In genomic region chr1:103645285-103645684, GRCm38 (mm10) we compare ENCODE assay signal across 21 mouse cellular contexts.
DNase-seq lines count a peak whose midpoint lies in the region; ATAC-seq lines count a peak whose summit lies in the region.
"Had no signal": no experiment of that assay in that cellular context is flagged by ENCODE, and none has a peak within 500 bp of the region (broad histone marks: within the 10 kb centered on the region; RNA-seq: fewer than 3 reads in every experiment).

No protein-coding gene starts in this region.

- no peak overlapping the region for H3K27ac ChIP-seq in embryonic facial prominence, embryonic 14.5 days (replicated peaks; ENCODE audit: low read depth, low read length)
- no peak overlapping the region for H3K27ac ChIP-seq in embryonic facial prominence, embryonic 10.5 days (replicated peaks)
- no peak overlapping the region for H3K27ac ChIP-seq in midbrain, embryonic 11.5 days (ENCODE audit: low read depth, low read length)
- H3K27ac ChIP-seq in midbrain, embryonic 14.5 days (replicated peaks; ENCODE audit: low read depth, low read length), result no peak overlapping the region
- no peak overlapping the region for H3K27ac ChIP-seq in midbrain, embryonic 12.5 days (replicated peaks)
- H3K27ac ChIP-seq in midbrain, embryonic 13.5 days, result no peak overlapping the region

- 74% methylated on average over 1 of the region's 1 CpGs for WGBS in embryonic facial prominence, embryonic 14.5 days
- 95% methylated on average over 1 of the region's 1 CpGs for whole genome bisulfite sequencing in embryonic facial prominence, embryonic 10.5 days
- 86% methylated on average over 1 of the region's 1 CpGs for WGBS in midbrain, embryonic 11.5 days
- WGBS in midbrain, embryonic 14.5 days, result 50% methylated on average over 1 of the region's 1 CpGs
- 62% methylated on average over 1 of the region's 1 CpGs for WGBS in midbrain, embryonic 12.5 days
- WGBS in midbrain, embryonic 13.5 days, result 76% methylated on average over 1 of the region's 1 CpGs

- H3K9ac ChIP-seq in embryonic facial prominence, embryonic 14.5 days (ENCODE audit: low read depth, low read length), result no peak overlapping the region
- no peak overlapping the region for H3K9ac ChIP-seq in midbrain, embryonic 11.5 days (ENCODE audit: low read length)
- no peak overlapping the region for H3K9ac ChIP-seq in midbrain, embryonic 14.5 days (replicated peaks; ENCODE audit: low read length)
- H3K9ac ChIP-seq in midbrain, embryonic 12.5 days (replicated peaks), result no peak overlapping the region
- no peak overlapping the region for H3K9ac ChIP-seq in midbrain, embryonic 13.5 days (replicated peaks)

- H3K9me3 ChIP-seq in embryonic facial prominence, embryonic 14.5 days (ENCODE audit: control insufficient read depth, low read length), result no peaks in the 10 kb centered on the region
- H3K9me3 ChIP-seq in embryonic facial prominence, embryonic 10.5 days, result no peaks in the 10 kb centered on the region
- no peaks in the 10 kb centered on the region for H3K9me3 ChIP-seq in midbrain, embryonic 11.5 days (ENCODE audit: control insufficient read depth, low read length)
- no peaks in the 10 kb centered on the region for H3K9me3 ChIP-seq in midbrain, embryonic 14.5 days (ENCODE audit: control insufficient read depth, low read length)
- H3K9me3 ChIP-seq in midbrain, embryonic 12.5 days, result no peaks in the 10 kb centered on the region
- no peaks in the 10 kb centered on the region for H3K9me3 ChIP-seq in midbrain, embryonic 13.5 days

- no peaks in the 10 kb centered on the region for H3K36me3 ChIP-seq in embryonic facial prominence, embryonic 14.5 days (ENCODE audit: control insufficient read depth, insufficient read depth, low read length)
- no peaks in the 10 kb centered on the region for H3K36me3 ChIP-seq in embryonic facial prominence, embryonic 10.5 days (replicated peaks)
- no peaks in the 10 kb centered on the region for H3K36me3 ChIP-seq in midbrain, embryonic 11.5 days (ENCODE audit: control insufficient read depth, insufficient read depth, low read length)
- no peaks in the 10 kb centered on the region for H3K36me3 ChIP-seq in midbrain, embryonic 14.5 days (ENCODE audit: control insufficient read depth, insufficient read depth, low read length)
- H3K36me3 ChIP-seq in midbrain, embryonic 12.5 days, result no peaks in the 10 kb centered on the region
- no peaks in the 10 kb centered on the region for H3K36me3 ChIP-seq in midbrain, embryonic 13.5 days
- H3K36me3 ChIP-seq: G1E had no signal

- no peak for ATAC-seq in embryonic facial prominence, embryonic 14.5 days (ENCODE audit: low read depth)
- no peak for ATAC-seq in midbrain, embryonic 11.5 days (ENCODE audit: low FRiP score)
- ATAC-seq in midbrain, embryonic 14.5 days (ENCODE audit: low FRiP score, low TSS enrichment), result no peak
- ATAC-seq in midbrain, embryonic 12.5 days (ENCODE audit: low FRiP score, low read depth), result peak; percentile 54; the same call in 1 of the 2 replicates
- no peak for ATAC-seq in midbrain, embryonic 13.5 days
- ATAC-seq: activated CD4-positive, CD25-positive, alpha-beta regulatory T cell, adult 4 months; CD4-positive, CD25-positive, alpha-beta regulatory T cell, adult 4 months; Patski had no signal

- peak; percentile 1 for DNase-seq in embryonic facial prominence, embryonic 14.5 days (ENCODE audit: low spot score)
- DNase-seq in embryonic facial prominence, embryonic 10.5 days (ENCODE audit: low spot score), result no peak
- DNase-seq in midbrain, embryonic 11.5 days (ENCODE audit: low spot score, missing footprints), result peak; percentile 78
- DNase-seq in midbrain, embryonic 14.5 days, result no peak
- DNase-seq: adrenal gland, adult 2 months; adrenal gland, adult 8-10 months; adrenal gland, postnatal 10 days; adrenal gland, postnatal 14 days; adrenal gland, postnatal 25 days; adrenal gland, postnatal 36 days; B cell, adult 2 months; cerebellum, adult 11 months; cerebellum, adult 11-12 months; cerebellum, adult 18-20 months had no signal

- H3K4me2 ChIP-seq in embryonic facial prominence, embryonic 14.5 days (ENCODE audit: low read depth, low read length), result no peak overlapping the region
- H3K4me2 ChIP-seq in midbrain, embryonic 11.5 days, result no peak overlapping the region
- H3K4me2 ChIP-seq in midbrain, embryonic 14.5 days (ENCODE audit: low read length), result no peak overlapping the region
- no peak overlapping the region for H3K4me2 ChIP-seq in midbrain, embryonic 12.5 days (replicated peaks)
- H3K4me2 ChIP-seq in midbrain, embryonic 13.5 days (replicated peaks), result no peak overlapping the region

- no peak overlapping the region for H3K4me3 ChIP-seq in embryonic facial prominence, embryonic 14.5 days (ENCODE audit: low read depth, low read length)
- H3K4me3 ChIP-seq in embryonic facial prominence, embryonic 10.5 days, result no peak overlapping the region
- H3K4me3 ChIP-seq in midbrain, embryonic 11.5 days (ENCODE audit: low read depth, low read length), result no peak overlapping the region
- no peak overlapping the region for H3K4me3 ChIP-seq in midbrain, embryonic 14.5 days (replicated peaks; ENCODE audit: low read depth, low read length)
- H3K4me3 ChIP-seq in midbrain, embryonic 12.5 days, result no peak overlapping the region
- H3K4me3 ChIP-seq in midbrain, embryonic 13.5 days (replicated peaks), result no peak overlapping the region

- H3K27me3 ChIP-seq in embryonic facial prominence, embryonic 14.5 days (replicated peaks; ENCODE audit: control insufficient read depth, insufficient read depth, low read length), result no peaks in the 10 kb centered on the region
- H3K27me3 ChIP-seq in embryonic facial prominence, embryonic 10.5 days (replicated peaks; ENCODE audit: low read depth, poor library complexity, severe bottlenecking), result no peaks in the 10 kb centered on the region
- no peaks in the 10 kb centered on the region for H3K27me3 ChIP-seq in midbrain, embryonic 11.5 days (ENCODE audit: control insufficient read depth, insufficient read depth, low read length)
- H3K27me3 ChIP-seq in midbrain, embryonic 14.5 days (ENCODE audit: control insufficient read depth, insufficient read depth, low read length), result no peaks in the 10 kb centered on the region
- H3K27me3 ChIP-seq in midbrain, embryonic 12.5 days, result no peaks in the 10 kb centered on the region
- no peaks in the 10 kb centered on the region for H3K27me3 ChIP-seq in midbrain, embryonic 13.5 days
- H3K27me3 ChIP-seq: CH12.LX, Patski had no signal

- no peaks in the 10 kb centered on the region for H3K4me1 ChIP-seq in embryonic facial prominence, embryonic 14.5 days (ENCODE audit: control insufficient read depth, insufficient read depth, low read length)
- no peaks in the 10 kb centered on the region for H3K4me1 ChIP-seq in embryonic facial prominence, embryonic 10.5 days
- H3K4me1 ChIP-seq in midbrain, embryonic 11.5 days (ENCODE audit: control insufficient read depth, insufficient read depth, low read length), result no peaks in the 10 kb centered on the region
- no peaks in the 10 kb centered on the region for H3K4me1 ChIP-seq in midbrain, embryonic 14.5 days (ENCODE audit: control insufficient read depth, insufficient read depth, low read length)
- H3K4me1 ChIP-seq in midbrain, embryonic 12.5 days, result no peaks in the 10 kb centered on the region
- H3K4me1 ChIP-seq in midbrain, embryonic 13.5 days (replicated peaks), result no peaks in the 10 kb centered on the region

Comparison
In these comparisons a context has a peak if more than half of its experiments do, and no peak if none do; other contexts are left out.
1. DNase-seq: peak in embryonic facial prominence, embryonic 14.5 days (single experiment) and midbrain, embryonic 11.5 days (single experiment); none in embryonic facial prominence, embryonic 10.5 days (single experiment) and midbrain, embryonic 14.5 days (single experiment).